25 mouse cellular contexts compared by ENCODE assay signal in the genomic region with DNA sequence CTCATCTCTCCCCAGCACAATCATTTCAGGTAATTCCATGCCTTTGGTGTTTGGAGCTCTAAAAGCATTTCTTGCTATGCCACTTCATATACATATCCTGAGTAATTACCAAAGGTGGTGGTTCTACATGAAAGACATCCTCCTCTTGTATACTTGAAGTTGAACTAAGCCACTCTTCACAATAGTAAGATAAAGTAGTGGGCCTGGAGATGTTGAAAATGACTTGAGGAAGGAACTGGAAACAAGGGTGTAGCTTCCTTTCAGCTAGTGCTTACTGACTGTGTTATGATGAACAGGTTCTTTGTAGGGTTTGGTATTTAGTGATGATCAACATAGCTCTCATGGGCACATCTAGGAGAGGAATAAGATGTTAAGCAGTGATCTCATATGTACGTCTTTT. TPM values are rescaled to one million over a fixed set of nuclear protein-coding genes. Genes with fewer than 3 reads are reported as not detected.
DNase-seq lines count a peak whose midpoint lies in the region; ATAC-seq and TF ChIP-seq lines count a peak whose summit lies in the region.
"Had no signal": no experiment of that assay in that cellular context is flagged by ENCODE, and none has a peak within 500 bp of the region (broad histone marks: within the 10 kb centered on the region; RNA-seq: fewer than 3 reads in every experiment).

No protein-coding gene starts in this region.

- TF ChIP-seq CTCF in gastrocnemius, adult 2 months (IDR thresholded peaks at IDR 0.05): no peak
- TF ChIP-seq CTCF in heart, adult 2 months (IDR thresholded peaks at IDR 0.05): no peak

- peaks cover 6% of the 10 kb centered on the region; the same call in 1 of the 2 replicates for H3K36me3 ChIP-seq in heart, adult 2 months (ENCODE audit: control insufficient read depth, insufficient read depth, low read length)
- no peaks in the 10 kb centered on the region for H3K36me3 ChIP-seq in lung, embryonic 16.5 days (ENCODE audit: control insufficient read depth, insufficient read depth, low read length)
- H3K36me3 ChIP-seq: embryonic facial prominence, embryonic 10.5 days; embryonic facial prominence, embryonic 12.5 days; G1E had no signal

- 81% methylated on average over 1 of the region's 1 CpGs for WGBS in heart, adult 2 months
- 64% methylated on average over 1 of the region's 1 CpGs for WGBS in lung, embryonic 16.5 days

- H3K79me2 ChIP-seq in heart, adult 2 months (replicated peaks; ENCODE audit: control insufficient read depth, insufficient read depth, low read length): no peaks in the 10 kb centered on the region

- no peak for ATAC-seq in lung, embryonic 16.5 days (ENCODE audit: low read depth)
- ATAC-seq: activated CD4-positive, CD25-positive, alpha-beta regulatory T cell, adult 4 months; CD4-positive, CD25-positive, alpha-beta regulatory T cell, adult 4 months; forebrain, embryonic 13.5 days; Patski had no signal

- H3K27me3 ChIP-seq in heart, adult 2 months (ENCODE audit: control insufficient read depth, insufficient read depth, low read length): no peaks in the 10 kb centered on the region
- no peaks in the 10 kb centered on the region for H3K27me3 ChIP-seq in lung, embryonic 16.5 days (ENCODE audit: control insufficient read depth, insufficient read depth, low read depth, low read length)
- H3K27me3 ChIP-seq: CH12.LX; embryonic facial prominence, embryonic 12.5 days; forebrain, embryonic 13.5 days had no signal

- intact Hi-C loops in gastrocnemius, adult 2 months (cut with DNase I): no loop called here
- intact Hi-C loops in heart, adult 2 months (cut with DNase I): no loop called here

- no peak overlapping the region; the same call in 1 of the 2 replicates for H3K4me3 ChIP-seq in gastrocnemius, adult 2 months
- H3K4me3 ChIP-seq in heart, adult 2 months: no peak overlapping the region
- no peak overlapping the region for H3K4me3 ChIP-seq in lung, embryonic 16.5 days (ENCODE audit: low read length)
- H3K4me3 ChIP-seq: embryonic facial prominence, embryonic 10.5 days; embryonic facial prominence, embryonic 12.5 days; forebrain, embryonic 13.5 days had no signal

- no peaks in the 10 kb centered on the region for H3K9me3 ChIP-seq in lung, embryonic 16.5 days (ENCODE audit: control insufficient read depth, low read length)
- H3K9me3 ChIP-seq: embryonic facial prominence, embryonic 10.5 days; embryonic facial prominence, embryonic 12.5 days; forebrain, embryonic 13.5 days; G1E had no signal

- no peak for DNase-seq in gastrocnemius, adult 2 months
- no peak for DNase-seq in gastrocnemius, postnatal 25 days
- DNase-seq in heart, adult 2 months: no peak
- no peak for DNase-seq in heart, adult 8-10 months (ENCODE audit: low spot score)
- no peak for DNase-seq in lung, postnatal 4 days
- DNase-seq in lung, postnatal 25 days (ENCODE audit: low spot score): peak; percentile 44
- DNase-seq in lung, postnatal 36 days: no peak
- DNase-seq: adrenal gland, adult 8-10 months; adrenal gland, postnatal 14 days; adrenal gland, postnatal 36 days; B cell, adult 2 months; cerebellum, adult 11-12 months; cerebellum, adult 2 months; cerebellum, adult 9-10 months; cerebellum, postnatal 10 days; cerebellum, postnatal 25 days had no signal

- no peak for TF ChIP-seq EP300 in heart, adult 2 months (IDR thresholded peaks at IDR 0.05; ENCODE audit: insufficient read depth, low read depth, low read length)

- no peak overlapping the region for H3K4me2 ChIP-seq in lung, embryonic 16.5 days (ENCODE audit: low read depth, low read length)
- H3K4me2 ChIP-seq: embryonic facial prominence, embryonic 12.5 days; forebrain, embryonic 13.5 days had no signal

- peak overlapping the region; percentile 78 for H3K27ac ChIP-seq in gastrocnemius, adult 2 months
- H3K27ac ChIP-seq in heart, adult 2 months: peak overlapping the region; percentile 49
- peak overlapping the region; percentile 44; the same call in 1 of the 2 replicates for H3K27ac ChIP-seq in lung, embryonic 16.5 days (ENCODE audit: low read length)
- H3K27ac ChIP-seq: embryonic facial prominence, embryonic 10.5 days; embryonic facial prominence, embryonic 12.5 days; forebrain, embryonic 13.5 days had no signal

- peaks cover 16% of the 10 kb centered on the region for H3K4me1 ChIP-seq in heart, adult 2 months (ENCODE audit: control insufficient read depth, insufficient read depth, low read length)
- peaks cover 17% of the 10 kb centered on the region for H3K4me1 ChIP-seq in lung, embryonic 16.5 days (replicated peaks; ENCODE audit: control insufficient read depth, insufficient read depth, low read length)
- H3K4me1 ChIP-seq: forebrain, embryonic 13.5 days had no signal

- no peak overlapping the region for H3K9ac ChIP-seq in heart, adult 2 months (ENCODE audit: low read depth, low read length)
- no peak overlapping the region for H3K9ac ChIP-seq in lung, embryonic 16.5 days (ENCODE audit: low read length)
- H3K9ac ChIP-seq: embryonic facial prominence, embryonic 12.5 days; forebrain, embryonic 13.5 days had no signal

- no peak for TF ChIP-seq POLR2A in heart, adult 2 months (IDR thresholded peaks at IDR 0.05; ENCODE audit: insufficient read depth, low read depth, low read length)

RNA-seq across cellular contexts. Expression of gene Entpd1, which starts 31.7 kb away (rescaled TPM):
- total RNA-seq in gastrocnemius, adult 2 months (2021): 10 to 100 TPM; 10.0 to 12.9 TPM
- total RNA-seq in gastrocnemius, postnatal 25 days (2021): 10 to 100 TPM; 13.7 to 15.8 TPM
- total RNA-seq in heart, adult 2 months (2021): 10 to 100 TPM; 22.1 to 26.4 TPM
- polyA plus RNA-seq in heart, adult 2 months (2012; rRNA removed): 13.0 and 18.6 TPM in 2 replicates
- 10 to 100 TPM; 17.5 to 21.0 (median 19.8) TPM for total RNA-seq in heart, adult 8-10 months (2022)
- polyA plus RNA-seq in lung, embryonic 16.5 days (2015; fragmentation: Nextera tagmentation; extraction: Ambion mirVana): 16.8 and 18.6 TPM in 2 replicates
- polyA plus RNA-seq: G1E had no signal

RNA-seq across cellular contexts. Expression of gene Tctn3, which starts 31.8 kb away (rescaled TPM):
- 1 to 10 TPM; 2.6 to 2.8 TPM for total RNA-seq in gastrocnemius, adult 2 months (2021)
- 1 to 10 TPM; 1.4 to 2.2 TPM for total RNA-seq in gastrocnemius, postnatal 25 days (2021)
- 1 to 10 TPM; 6.5 to 7.6 TPM for total RNA-seq in heart, adult 2 months (2021)
- polyA plus RNA-seq in heart, adult 2 months (2012; rRNA removed): 7.7 and 10.5 TPM in 2 replicates
- 1 to 10 TPM; 4.6 to 7.9 (median 6.8) TPM for total RNA-seq in heart, adult 8-10 months (2022)
- 11.8 and 12.7 TPM in 2 replicates for polyA plus RNA-seq in lung, embryonic 16.5 days (2015; fragmentation: Nextera tagmentation; extraction: Ambion mirVana)

RNA-seq across cellular contexts. Expression of gene Aldh18a1, which starts 55.6 kb away (rescaled TPM):
- total RNA-seq in gastrocnemius, adult 2 months (2021): 1 to 10 TPM; 3.5 to 5.0 TPM
- 1 to 10 TPM; 5.2 to 6.5 TPM for total RNA-seq in gastrocnemius, postnatal 25 days (2021)
- total RNA-seq in heart, adult 2 months (2021): 1 to 10 TPM; 4.4 to 7.9 TPM
- 7.6 and 12.4 TPM in 2 replicates for polyA plus RNA-seq in heart, adult 2 months (2012; rRNA removed)
- total RNA-seq in heart, adult 8-10 months (2022): 1 to 10 TPM; 4.5 to 7.5 (median 5.8) TPM
- polyA plus RNA-seq in lung, embryonic 16.5 days (2015; fragmentation: Nextera tagmentation; extraction: Ambion mirVana): 40.7 and 50.6 TPM in 2 replicates
